17 mouse cellular contexts compared by ENCODE assay signal in the genomic region with DNA sequence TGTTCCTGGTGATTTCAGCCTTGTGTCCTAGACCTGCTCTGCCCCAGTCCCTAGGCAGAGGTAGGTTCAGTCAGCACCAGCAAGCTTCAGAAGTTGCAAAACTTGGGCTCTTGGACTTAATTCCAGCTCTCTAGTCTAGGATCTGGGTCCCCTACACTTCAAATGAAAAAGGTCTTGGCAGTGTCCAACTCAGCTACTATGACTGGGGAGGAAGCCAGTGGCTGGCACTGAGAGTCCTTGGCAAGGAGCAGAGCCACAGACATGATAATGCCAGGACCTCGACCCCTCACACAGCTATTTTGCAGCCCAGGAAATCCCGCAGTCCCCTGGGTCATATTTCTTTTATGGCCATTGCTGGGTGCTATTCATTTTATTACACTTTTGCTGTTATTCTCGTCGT.
DNase-seq lines count a peak whose midpoint lies in the region; ATAC-seq lines count a peak whose summit lies in the region.
"Had no signal": no experiment of that assay in that cellular context is flagged by ENCODE, and none has a peak within 500 bp of the region (broad histone marks: within the 10 kb centered on the region; RNA-seq: fewer than 3 reads in every experiment).

No protein-coding gene starts in this region.

- H3K9ac ChIP-seq in hindbrain, embryonic 14.5 days = no peak overlapping the region
- H3K9ac ChIP-seq: forebrain, embryonic 15.5 days; heart, embryonic 15.5 days; liver, postnatal 0 days had no signal

- no peaks in the 10 kb centered on the region for H3K27me3 ChIP-seq in hindbrain, embryonic 14.5 days (ENCODE audit: control insufficient read depth, insufficient read depth, low read length)
- H3K27me3 ChIP-seq: forebrain, embryonic 15.5 days; heart, embryonic 15.5 days had no signal

- H3K36me3 ChIP-seq in hindbrain, embryonic 14.5 days (replicated peaks; ENCODE audit: control insufficient read depth, insufficient read depth) = no peaks in the 10 kb centered on the region
- H3K36me3 ChIP-seq: forebrain, embryonic 15.5 days; heart, embryonic 15.5 days; limb, embryonic 10.5 days had no signal

- H3K27ac ChIP-seq in hindbrain, embryonic 14.5 days = no peak overlapping the region
- H3K27ac ChIP-seq: forebrain, embryonic 15.5 days; heart, embryonic 15.5 days; limb, embryonic 10.5 days had no signal

- no peaks in the 10 kb centered on the region for H3K9me3 ChIP-seq in hindbrain, embryonic 14.5 days (ENCODE audit: control insufficient read depth, low read length)
- H3K9me3 ChIP-seq: forebrain, embryonic 15.5 days; heart, embryonic 15.5 days; limb, embryonic 10.5 days had no signal

- H3K4me1 ChIP-seq in hindbrain, embryonic 14.5 days (replicated peaks; ENCODE audit: control insufficient read depth, insufficient read depth, low read length) = no peaks in the 10 kb centered on the region
- H3K4me1 ChIP-seq: heart, embryonic 15.5 days had no signal

- H3K4me2 ChIP-seq in hindbrain, embryonic 14.5 days (replicated peaks) = no peak overlapping the region
- H3K4me2 ChIP-seq: forebrain, embryonic 15.5 days; heart, embryonic 15.5 days had no signal

- WGBS in hindbrain, embryonic 14.5 days = 69% methylated on average over 4 of the region's 4 CpGs

- ATAC-seq in monocyte, adult 5-6 weeks (replicated peaks; ENCODE audit: insufficient number of reproducible peaks, low FRiP score, low TSS enrichment, poor library complexity, severe bottlenecking) = no peak
- ATAC-seq in hindbrain, embryonic 14.5 days (ENCODE audit: low FRiP score) = no peak
- ATAC-seq: CD4-positive, CD25-positive, alpha-beta regulatory T cell, adult 4 months; forebrain, embryonic 15.5 days; midbrain, embryonic 16.5 days had no signal

- H3K4me3 ChIP-seq in hindbrain, embryonic 14.5 days (replicated peaks; ENCODE audit: low read length) = no peak overlapping the region
- H3K4me3 ChIP-seq: forebrain, embryonic 15.5 days; heart, embryonic 15.5 days; limb, embryonic 10.5 days had no signal

- DNase-seq in layer of hippocampus, adult 11-12 months (ENCODE audit: low spot score) = peak; percentile 22
- no peak for DNase-seq in layer of hippocampus, adult 9-11 months
- DNase-seq in right cerebral cortex, postnatal 4 days = peak; percentile 12
- DNase-seq in right cerebral cortex, postnatal 14 days = no peak
- DNase-seq in cerebellum, adult 9-11 months = peak; percentile 25
- DNase-seq in skeletal muscle tissue, adult 2 months (ENCODE audit: low read depth, low spot score) = peak; percentile 26
- no peak for DNase-seq in hindbrain, embryonic 14.5 days (ENCODE audit: low spot score)
- DNase-seq: heart, adult 11 months; kidney, adult 11 months; thymus, postnatal 36 days had no signal

Comparison
In these comparisons a context has a peak if more than half of its experiments do, and no peak if none do; other contexts are left out.
1. DNase-seq: peak in layer of hippocampus, adult 11-12 months (single experiment), right cerebral cortex, postnatal 4 days (single experiment), cerebellum, adult 9-11 months (single experiment) and skeletal muscle tissue, adult 2 months (single experiment); none in layer of hippocampus, adult 9-11 months (single experiment), right cerebral cortex, postnatal 14 days (single experiment) and hindbrain, embryonic 14.5 days (single experiment).